8 mouse cellular contexts compared by ENCODE assay signal in the genomic region with DNA sequence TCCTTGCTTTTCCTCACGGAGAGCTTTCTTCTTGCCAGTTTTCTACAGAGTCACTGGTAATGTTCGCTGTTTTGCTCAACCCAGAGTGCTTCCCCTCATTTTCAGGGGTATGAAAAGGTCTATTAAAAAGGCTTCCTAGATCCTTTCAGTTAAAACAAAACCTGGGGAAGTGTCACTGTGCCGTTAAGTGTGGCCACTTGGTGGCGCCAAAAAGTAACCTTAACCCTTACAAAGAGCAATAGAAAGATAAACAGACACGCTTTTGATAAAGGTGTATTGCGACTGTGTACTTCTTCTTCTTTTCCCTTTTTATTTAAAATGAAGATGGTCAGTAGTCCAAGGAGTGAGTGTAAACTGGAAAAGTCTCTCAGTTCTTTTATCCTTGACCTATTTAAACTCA.
DNase-seq lines count a peak whose midpoint lies in the region; ATAC-seq lines count a peak whose summit lies in the region.

No protein-coding gene starts in this region.

- intact Hi-C loops in heart, postnatal 10 days (cut with DNase I), result loop anchor here (1.0 to 10.0 kb wide), 3 partner anchors 396 to 664 kb away; partner anchors contain the start of genes Gm9767 and Tmem200a

- ATAC-seq in hematopoietic stem cell, adult 5-6 weeks (replicated peaks in 1 of 2; ENCODE audit: insufficient read depth in 1 of 2, low FRiP score in 2 of 2, low TSS enrichment in 1 of 2, low read depth in 1 of 2, poor library complexity in 2 of 2, severe bottlenecking in 2 of 2), result peak; percentile 64 to 77; a peak in 3 of 4 replicates

- DNase-seq in heart, postnatal 10 days, result peak; percentile 41 to 68
- DNase-seq in heart, adult 11 months, result no peak
- peak; percentile 11 for DNase-seq in adrenal gland, adult 8-10 months
- DNase-seq in embryo, embryonic 9.5 days (ENCODE audit: extremely low spot score), result peak; percentile 61
- DNase-seq in layer of hippocampus, postnatal 10 days (ENCODE audit: low spot score in 2 of 2), result peak; percentile 75 to 81
- peak; percentile 69 for DNase-seq in mesoderm, embryonic 11.5 days (ENCODE audit: low read depth, low spot score)
- DNase-seq in right cerebral cortex, postnatal 4 days, result peak; percentile 79
